Mouse (Mus musculus) liver, embryonic 12.5 days (tissue): ENCODE data around the gene Sat1. TPM values are rescaled to one million over a fixed set of nuclear protein-coding genes. Genes with fewer than 3 reads are reported as not detected.
A peak's percentile ranks its signal among the peaks of the same experiment; 100 is the strongest.
"Not testable (repeated sequence)": the region's sequence is repeated elsewhere in the genome, so short reads cannot be mapped to it uniquely, and the experiment has no call there.

Experiments
- ATAC-seq: fragments of 200-750 bp; cut with Nextera tagmentation; 2 replicates; pipeline ENCODE4 v1.8.0; 2017; ENCODE audit warnings: moderate number of reproducible peaks, mild to moderate bottlenecking, moderate library complexity
- H3K27ac ChIP-seq: fragments of 300-500 bp; sonication (generic); 2 replicates; pipeline ENCODE4 v1.5.1; 2016; ENCODE audit warnings: mild to moderate bottlenecking
- H3K27me3 ChIP-seq: fragments of 300-500 bp; sonication (generic); replicated peaks from 2 replicates; pipeline ENCODE4 v1.6.1; 2016; ENCODE audit warnings: mild to moderate bottlenecking, moderate library complexity
- H3K36me3 ChIP-seq: fragments of 300-500 bp; sonication (generic); 2 replicates; pipeline ENCODE4 v1.6.1; 2016; ENCODE audit warnings: mild to moderate bottlenecking, moderate library complexity
- H3K4me1 ChIP-seq: fragments of 300-500 bp; sonication (generic); 2 replicates; pipeline ENCODE4 v1.6.1; 2016
- H3K4me2 ChIP-seq: fragments of 300-500 bp; sonication (generic); 2 replicates; pipeline ENCODE4 v1.6.1; 2016; ENCODE audit warnings: mild to moderate bottlenecking, moderate library complexity
- H3K4me3 ChIP-seq: fragments of 300-500 bp; sonication (generic); 2 replicates; pipeline ENCODE4 v1.5.1; 2016; ENCODE audit warnings: mild to moderate bottlenecking, moderate library complexity
- H3K9ac ChIP-seq: fragments of 300-500 bp; sonication (generic); 2 replicates; pipeline ENCODE4 v1.6.1; 2016; ENCODE audit warnings: mild to moderate bottlenecking, moderate library complexity
- H3K9me3 ChIP-seq: fragments of 300-500 bp; sonication (generic); replicated peaks from 2 replicates; pipeline ENCODE4 v1.6.1; 2016; ENCODE audit warnings: mild to moderate bottlenecking, moderate library complexity
- WGBS: fragments of 180-500 bp; shearing (Covaris S2); methylation state at CpG from one replicate; pipeline ENCODE4 v1.1.7; 2016; ENCODE audit not compliant: insufficient replicate concordance; 5-methylcytosine and 5-hydroxymethylcytosine counted together
- polyA plus RNA-seq: library from polyadenylated mRNA; unstranded; fragments of >200 nt; fragmentation: Nextera tagmentation; extraction: Ambion mirVana; gene quantifications from 2 replicates; pipeline ENCODE4 v1.2.1, GENCODE M21; 2016

Gene Sat1
- polyA plus RNA-seq: 58.6 and 63.2 TPM in 2 replicates

DNA sequence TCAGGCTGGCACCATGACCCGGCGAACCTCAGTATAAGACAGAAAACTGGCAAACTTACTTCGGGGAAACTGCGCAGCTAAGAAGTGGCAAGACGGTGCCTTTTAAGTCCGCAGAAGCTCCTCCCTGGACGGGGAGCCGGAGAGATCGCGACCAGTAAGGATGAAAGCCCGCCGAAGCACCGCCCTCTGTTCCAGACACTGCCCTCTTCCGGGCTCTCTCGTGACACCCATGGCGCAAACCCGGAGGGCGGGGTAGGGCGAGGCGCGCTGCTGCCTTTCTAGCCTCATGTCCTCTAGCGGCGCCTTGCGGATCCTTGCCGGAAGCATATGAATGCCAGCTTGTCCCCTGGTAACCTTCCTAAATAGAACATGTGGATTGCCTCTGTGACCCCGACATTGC lies at the start of gene Sat1:
TSS of gene Sat1 (minus strand) at position 179 of the 400 bp plus-strand sequence.
- H3K4me2 ChIP-seq: peak within 1 kb of the TSS; percentile 67
- peak within 1 kb of the TSS; percentile 66 for H3K4me3 ChIP-seq
- ATAC-seq: peak; percentile 100
- H3K36me3 ChIP-seq: peaks cover 2% of the 10 kb centered on the region; the same call in 1 of the 2 replicates
- H3K9me3 ChIP-seq: no peaks in the 10 kb centered on the region
- H3K9ac ChIP-seq: peak within 1 kb of the TSS; percentile 72
- WGBS: 5% methylated on average over 26 of the region's 26 CpGs
- H3K27ac ChIP-seq: peak within 1 kb of the TSS; percentile 67
- no peaks in the 10 kb centered on the region for H3K4me1 ChIP-seq
- no peaks in the 10 kb centered on the region for H3K27me3 ChIP-seq

DNA sequence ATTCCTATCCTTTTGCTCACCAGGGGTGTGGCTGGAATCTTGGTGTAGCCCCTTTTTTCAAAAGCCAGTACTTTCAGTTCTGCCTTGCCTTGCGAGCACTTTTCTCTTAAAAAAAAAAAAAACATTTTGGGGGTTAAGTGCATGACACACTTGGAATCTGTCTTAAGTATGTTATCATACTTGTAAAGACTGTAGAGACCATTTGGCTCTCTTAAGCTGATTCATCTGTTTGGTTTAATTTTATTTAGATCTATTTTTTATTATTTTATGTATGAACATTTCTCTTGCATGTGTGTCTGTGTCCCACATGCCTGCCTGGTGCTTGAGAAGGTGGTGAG lies 46.6 kb upstream of the Sat1 start:
- no peaks in the 10 kb centered on the region for H3K36me3 ChIP-seq
- no peak overlapping the region for H3K27ac ChIP-seq
- peak overlapping the region; percentile 71 for H3K4me2 ChIP-seq
- peak overlapping the region; percentile 62 for H3K4me3 ChIP-seq
- no peaks in the 10 kb centered on the region for H3K9me3 ChIP-seq
- whole genome bisulfite sequencing: 31% methylated on average over 1 of the region's 1 CpGs
- H3K9ac ChIP-seq: peak overlapping the region; percentile 70
- H3K27me3 ChIP-seq: no peaks in the 10 kb centered on the region
- no peaks in the 10 kb centered on the region; the same call in 1 of the 2 replicates for H3K4me1 ChIP-seq
- ATAC-seq: no peak

- WGBS: 11% methylated on average over 30 of the region's 37 CpGs
- Histone ChIP-seq H3K4me2 (peak within 1 kb of the TSS; percentile 71), H3K36me3 (no peaks in the 10 kb centered on the region), H3K4me3 (peak within 1 kb of the TSS; percentile 62), H3K27ac (peak within 1 kb of the TSS; percentile 58; the same call in 1 of the 2 replicates), H3K27me3 (no peaks in the 10 kb centered on the region), H3K4me1 (no peaks in the 10 kb centered on the region; the same call in 1 of the 2 replicates), H3K9ac (peak within 1 kb of the TSS; percentile 70), H3K9me3 (no peaks in the 10 kb centered on the region)
- peak; percentile 100 for ATAC-seq
Measured at GRCm38 (mm10) chrX:155262235-155262914, 46.1 kb upstream of the Sat1 start, which contains the start of gene Acot9. Acot9 (plus strand) TSS chrX:155262443.

GRCm38 (mm10) chrX:155256856-155257255 lies 40.6 kb upstream of the Sat1 start:
- H3K4me3 ChIP-seq: no peak overlapping the region
- H3K36me3 ChIP-seq: no peaks in the 10 kb centered on the region

GRCm38 (mm10) chrX:155218277-155218676 lies 2.0 kb upstream of the Sat1 start:
- no peak overlapping the region for H3K4me2 ChIP-seq
- H3K4me3 ChIP-seq: no peak overlapping the region
- H3K9me3 ChIP-seq: no peaks in the 10 kb centered on the region
- no peak for ATAC-seq
- H3K27me3 ChIP-seq: no peaks in the 10 kb centered on the region
- no peaks in the 10 kb centered on the region for H3K4me1 ChIP-seq
- no peak overlapping the region for H3K27ac ChIP-seq
- H3K36me3 ChIP-seq: peaks cover 2% of the 10 kb centered on the region; the same call in 1 of the 2 replicates
- 37% methylated on average over 2 of the region's 2 CpGs for WGBS
- no peak overlapping the region for H3K9ac ChIP-seq

More at GRCm38 (mm10) chrX:155256856-155257255, 40.6 kb upstream of the Sat1 start:
- no peaks in the 10 kb centered on the region; the same call in 1 of the 2 replicates for H3K4me1 ChIP-seq
- no peak overlapping the region for H3K4me2 ChIP-seq
- no peak overlapping the region for H3K27ac ChIP-seq
- H3K9ac ChIP-seq: no peak overlapping the region
- H3K27me3 ChIP-seq: no peaks in the 10 kb centered on the region
- ATAC-seq: no peak
- H3K9me3 ChIP-seq: no peaks in the 10 kb centered on the region

DNA sequence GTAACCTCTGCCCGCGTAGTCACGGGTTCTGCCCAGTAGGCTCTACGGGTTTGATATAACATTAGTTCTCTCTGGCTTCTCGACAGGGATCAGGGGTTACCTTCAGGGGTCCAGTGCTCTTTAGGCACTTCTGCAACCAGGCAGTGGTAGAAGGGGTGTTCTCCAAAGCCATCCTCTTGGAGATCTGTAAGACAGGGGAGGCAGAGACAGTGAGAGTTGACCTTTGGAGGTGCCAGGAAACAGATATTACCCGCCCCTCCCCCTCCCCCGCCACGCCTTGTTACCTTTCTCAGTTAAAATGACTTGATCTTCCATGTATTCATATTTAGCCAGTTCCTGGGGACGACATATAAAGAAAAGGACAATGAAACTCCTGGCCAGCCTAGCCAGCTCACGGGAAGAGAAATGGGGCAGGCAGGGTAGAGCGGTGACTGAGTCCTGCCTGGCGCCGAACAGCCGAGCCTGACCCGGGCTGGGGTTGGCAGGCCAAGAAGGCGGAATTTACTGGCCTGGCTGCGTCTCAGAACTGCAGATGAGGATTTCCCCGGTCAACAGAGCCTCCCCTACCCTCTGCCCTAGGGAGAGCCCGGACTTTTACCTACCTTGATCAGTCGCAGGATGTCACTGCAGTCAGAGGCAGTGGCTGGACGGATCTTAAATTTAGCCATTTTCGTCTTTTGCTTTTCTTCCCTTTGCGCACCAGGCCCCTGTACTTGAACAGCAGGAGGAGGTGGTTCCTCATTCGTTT lies 574 bp downstream of the Sat1 start:
- 19% methylated on average over 24 of the region's 24 CpGs for WGBS
- ATAC-seq: peak; percentile 66
- H3K27me3 ChIP-seq: no peaks in the 10 kb centered on the region
- peak overlapping the region; percentile 66 for H3K4me3 ChIP-seq
- H3K4me1 ChIP-seq: no peaks in the 10 kb centered on the region
- no peaks in the 10 kb centered on the region for H3K9me3 ChIP-seq
- H3K27ac ChIP-seq: peak overlapping the region; percentile 67
- peak overlapping the region; percentile 72 for H3K9ac ChIP-seq
- H3K4me2 ChIP-seq: peak overlapping the region; percentile 67
- H3K36me3 ChIP-seq: peaks cover 2% of the 10 kb centered on the region; the same call in 1 of the 2 replicates

DNA sequence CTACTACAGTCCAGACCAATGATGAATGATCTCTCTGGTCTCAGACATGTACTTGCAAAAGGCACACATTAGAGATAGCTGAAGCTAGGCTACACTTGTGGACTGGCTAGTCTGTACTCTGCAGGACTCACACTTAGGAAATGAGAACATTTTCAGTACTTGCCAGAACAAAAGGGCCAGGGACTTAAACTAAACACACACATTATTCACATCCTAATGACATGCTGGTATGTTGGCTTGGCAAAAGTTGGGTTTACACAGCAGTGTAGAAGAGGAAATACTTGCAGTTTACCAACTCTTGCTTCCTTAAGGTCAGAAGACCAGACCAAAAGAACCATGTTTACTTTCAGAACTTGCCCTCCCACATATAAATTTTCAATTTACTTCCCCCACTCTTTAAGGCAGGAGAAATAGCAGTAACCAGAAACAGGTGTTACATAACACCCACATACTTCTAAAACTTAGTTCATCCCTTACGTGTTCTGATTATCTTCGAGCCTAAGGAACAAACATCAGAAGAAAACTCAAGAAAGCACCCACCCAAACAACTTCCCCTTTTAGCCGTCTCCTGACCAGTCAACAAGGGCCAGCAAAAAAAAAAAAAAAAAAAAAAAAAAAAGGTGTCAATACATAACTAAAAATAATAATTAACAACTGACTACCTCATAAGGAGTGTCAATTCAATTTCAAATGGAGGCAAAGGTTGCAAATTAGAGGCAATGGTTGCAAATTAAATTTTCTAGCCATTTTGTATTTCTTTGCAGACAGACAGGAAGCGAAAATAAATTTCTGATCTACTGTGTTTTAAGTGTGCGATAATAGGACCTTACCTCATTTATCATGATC lies 1.7 kb downstream of the Sat1 start:
- peak overlapping the region; percentile 67 for H3K4me2 ChIP-seq
- H3K27me3 ChIP-seq: no peaks in the 10 kb centered on the region
- H3K9ac ChIP-seq: no peak overlapping the region
- no peak for ATAC-seq
- WGBS: 63% methylated on average over 5 of the region's 5 CpGs
- no peaks in the 10 kb centered on the region for H3K9me3 ChIP-seq
- peaks cover 2% of the 10 kb centered on the region; the same call in 1 of the 2 replicates for H3K36me3 ChIP-seq
- no peaks in the 10 kb centered on the region for H3K4me1 ChIP-seq
- no peak overlapping the region for H3K27ac ChIP-seq
- no peak overlapping the region for H3K4me3 ChIP-seq

- no peak for ATAC-seq
- Histone ChIP-seq H3K27me3 (no peaks in the 10 kb centered on the region), H3K4me3 (no peak overlapping the region), H3K27ac (no peak overlapping the region), H3K9me3 (no peaks in the 10 kb centered on the region), H3K9ac (no peak overlapping the region), H3K36me3 (peaks cover 2% of the 10 kb centered on the region; the same call in 1 of the 2 replicates), H3K4me1 (no peaks in the 10 kb centered on the region), H3K4me2 (no peak overlapping the region)
- WGBS: 19% methylated on average over 1 of the region's 1 CpGs
Measured at GRCm38 (mm10) chrX:155208671-155209070, 7.6 kb downstream of the Sat1 start.

DNA sequence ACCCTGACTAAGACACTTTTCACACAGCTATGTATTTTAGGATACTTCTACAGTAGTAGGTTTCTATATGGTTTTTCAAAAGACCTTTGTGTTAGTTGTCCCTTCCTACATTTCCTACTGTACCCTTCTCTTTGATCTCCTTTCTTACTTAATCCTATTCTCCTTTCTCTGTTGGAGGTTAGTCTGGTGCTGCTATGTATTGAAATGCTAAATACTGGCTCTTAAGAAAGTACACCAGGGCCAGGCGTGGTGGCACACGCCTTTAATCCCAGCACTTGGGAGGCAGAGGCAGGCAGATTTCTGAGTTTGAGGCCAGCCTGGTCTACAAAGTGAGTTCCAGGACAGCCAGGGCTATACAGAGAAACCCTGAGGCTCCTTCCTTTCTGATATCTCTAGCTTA lies 10.8 kb downstream of the Sat1 start:
- H3K9ac ChIP-seq, H3K27me3 ChIP-seq, H3K36me3 ChIP-seq, H3K27ac ChIP-seq, H3K9me3 ChIP-seq, H3K4me3 ChIP-seq, H3K4me1 ChIP-seq, H3K4me2 ChIP-seq, ATAC-seq: not testable (repeated sequence)
- WGBS: 70% methylated on average over 2 of the region's 2 CpGs

- Histone ChIP-seq H3K9me3 (no peaks in the 10 kb centered on the region), H3K4me2 (no peak overlapping the region), H3K9ac (no peak overlapping the region), H3K4me1 (no peaks in the 10 kb centered on the region), H3K4me3 (no peak overlapping the region), H3K27ac (no peak overlapping the region), H3K36me3 (no peaks in the 10 kb centered on the region), H3K27me3 (no peaks in the 10 kb centered on the region)
- no peak for ATAC-seq
- 67% methylated on average over 2 of the region's 2 CpGs for WGBS
Measured at GRCm38 (mm10) chrX:155202406-155203305, 13.6 kb downstream of the Sat1 start.

DNA sequence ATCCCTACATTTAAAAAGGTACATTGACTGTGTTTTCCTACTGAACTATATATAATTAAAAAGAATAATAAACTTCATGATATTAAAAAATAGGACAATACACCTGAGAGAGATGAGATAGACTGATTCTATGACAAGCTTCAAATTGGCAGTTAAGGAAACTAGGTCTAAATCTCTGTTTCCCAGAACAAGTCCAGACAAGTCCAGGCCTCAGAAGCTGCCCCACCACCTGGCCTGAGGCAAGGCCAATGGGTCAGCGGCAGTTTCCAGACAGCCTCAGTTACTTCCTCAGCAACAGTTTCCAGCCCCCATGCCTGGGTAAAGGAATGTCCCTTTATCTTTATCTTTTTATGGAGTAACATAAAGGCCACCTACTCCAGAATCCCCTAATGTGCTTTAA lies 14.4 kb downstream of the Sat1 start:
- H3K4me1 ChIP-seq: no peaks in the 10 kb centered on the region
- no peak overlapping the region for H3K4me2 ChIP-seq
- 82% methylated on average over 1 of the region's 1 CpGs for WGBS
- no peak overlapping the region for H3K9ac ChIP-seq
- H3K27me3 ChIP-seq: no peaks in the 10 kb centered on the region
- no peak for ATAC-seq
- H3K27ac ChIP-seq: no peak overlapping the region
- H3K4me3 ChIP-seq: no peak overlapping the region
- no peaks in the 10 kb centered on the region for H3K9me3 ChIP-seq
- no peaks in the 10 kb centered on the region for H3K36me3 ChIP-seq
